Mouse (Mus musculus): Measurements from ENCODE around the gene Fam193a. TPM values are rescaled to one million over a fixed set of nuclear protein-coding genes. Genes with fewer than 3 reads are reported as not detected.

The Fam193a gene
- polyA plus RNA-seq, 1 experiment from 2014 or later = 25.3 TPM

GRCm38 (mm10) chr5:34523958-34524485 lies 154.3 kb downstream of the Fam193a start:
- 61% methylated on average over 4 of the region's 4 CpGs for WGBS

GRCm38 (mm10) chr5:34524511-34524910 lies 154.8 kb downstream of the Fam193a start:
- no peak for ATAC-seq (ENCODE audit: insufficient number of reproducible peaks, insufficient read depth, low FRiP score, low read depth)
- Histone ChIP-seq H3K36me3 (ENCODE audit: control insufficient read depth, insufficient read depth, low read length) (no peaks in the 10 kb centered on the region), H3K9ac (replicated peaks; ENCODE audit: low read depth, low read length) (no peak overlapping the region), H3K4me3 (ENCODE audit: low read depth, low read length) (no peak overlapping the region), H3K9me3 (ENCODE audit: control insufficient read depth, low read depth, low read length) (no peaks in the 10 kb centered on the region), H3K27ac (ENCODE audit: low read length) (no peak overlapping the region), H3K27me3 (ENCODE audit: control insufficient read depth, insufficient read depth, low read length) (no peaks in the 10 kb centered on the region), H3K4me2 (replicated peaks; ENCODE audit: low read depth, low read length) (no peak overlapping the region), H3K4me1 (ENCODE audit: control insufficient read depth, insufficient read depth, low read length) (peaks cover 6% of the 10 kb centered on the region)

More at GRCm38 (mm10) chr5:34523958-34524485, 154.3 kb downstream of the Fam193a start:
- Histone ChIP-seq H3K27ac (ENCODE audit: low read length) (no peak overlapping the region), H3K4me2 (replicated peaks; ENCODE audit: low read depth, low read length) (no peak overlapping the region), H3K4me1 (ENCODE audit: control insufficient read depth, insufficient read depth, low read length) (peaks cover 6% of the 10 kb centered on the region), H3K36me3 (ENCODE audit: control insufficient read depth, insufficient read depth, low read length) (no peaks in the 10 kb centered on the region), H3K27me3 (ENCODE audit: control insufficient read depth, insufficient read depth, low read length) (no peaks in the 10 kb centered on the region), H3K9me3 (ENCODE audit: control insufficient read depth, low read depth, low read length) (no peaks in the 10 kb centered on the region), H3K9ac (replicated peaks; ENCODE audit: low read depth, low read length) (no peak overlapping the region), H3K4me3 (ENCODE audit: low read depth, low read length) (no peak overlapping the region)
- ATAC-seq (ENCODE audit: insufficient number of reproducible peaks, insufficient read depth, low FRiP score, low read depth) = no peak

- Histone ChIP-seq H3K4me2 (replicated peaks; ENCODE audit: low read depth, low read length) (peak within 1 kb of the TSS; percentile 62), H3K9me3 (ENCODE audit: control insufficient read depth, low read depth, low read length) (no peaks in the 10 kb centered on the region), H3K27me3 (ENCODE audit: control insufficient read depth, insufficient read depth, low read length) (no peaks in the 10 kb centered on the region), H3K36me3 (ENCODE audit: control insufficient read depth, insufficient read depth, low read length) (no peaks in the 10 kb centered on the region), H3K9ac (replicated peaks; ENCODE audit: low read depth, low read length) (0 out of 2 replicates have a peak within 1 kb of the TSS, but pooled peaks have one; percentile 42), H3K4me3 (ENCODE audit: low read depth, low read length) (peak within 1 kb of the TSS; percentile 48), H3K4me1 (ENCODE audit: control insufficient read depth, insufficient read depth, low read length) (peaks cover 3% of the 10 kb centered on the region; the same call in 1 of the 2 replicates), H3K27ac (ENCODE audit: low read length) (no peak within 1 kb of the TSS)
- ATAC-seq (ENCODE audit: insufficient number of reproducible peaks, insufficient read depth, low FRiP score, low read depth) = peak; percentile 94
- WGBS = 2% methylated on average over 38 of the region's 38 CpGs
Measured at GRCm38 (mm10) chr5:34525663-34526476, 156.1 kb downstream of the Fam193a start, which contains the start of gene Sh3bp2. TSS of gene Sh3bp2 (plus strand) at chr5:34525838.

GRCm38 (mm10) chr5:34526477-34526775 lies 156.7 kb downstream of the Fam193a start:
- Histone ChIP-seq H3K4me2 (replicated peaks; ENCODE audit: low read depth, low read length) (peak overlapping the region; percentile 62), H3K4me1 (ENCODE audit: control insufficient read depth, insufficient read depth, low read length) (peaks cover 3% of the 10 kb centered on the region; the same call in 1 of the 2 replicates), H3K9me3 (ENCODE audit: control insufficient read depth, low read depth, low read length) (no peaks in the 10 kb centered on the region), H3K36me3 (ENCODE audit: control insufficient read depth, insufficient read depth, low read length) (no peaks in the 10 kb centered on the region), H3K9ac (replicated peaks; ENCODE audit: low read depth, low read length) (no peak overlapping the region), H3K27me3 (ENCODE audit: control insufficient read depth, insufficient read depth, low read length) (no peaks in the 10 kb centered on the region), H3K4me3 (ENCODE audit: low read depth, low read length) (0 out of 2 replicates have a peak overlapping the region, but pooled peaks have one; percentile 48), H3K27ac (ENCODE audit: low read length) (no peak overlapping the region)
- 43% methylated on average over 5 of the region's 5 CpGs for WGBS
- no peak for ATAC-seq (ENCODE audit: insufficient number of reproducible peaks, insufficient read depth, low FRiP score, low read depth)

GRCm38 (mm10) chr5:34527352-34527751 lies 157.6 kb downstream of the Fam193a start:
- no peak for ATAC-seq (ENCODE audit: insufficient number of reproducible peaks, insufficient read depth, low FRiP score, low read depth)
- H3K9ac ChIP-seq (replicated peaks; ENCODE audit: low read depth, low read length) = no peak overlapping the region
- no peak overlapping the region for H3K4me3 ChIP-seq (ENCODE audit: low read depth, low read length)
- peaks cover 3% of the 10 kb centered on the region; the same call in 1 of the 2 replicates for H3K4me1 ChIP-seq (ENCODE audit: control insufficient read depth, insufficient read depth, low read length)
- no peak overlapping the region for H3K4me2 ChIP-seq (replicated peaks; ENCODE audit: low read depth, low read length)
- WGBS = 86% methylated on average over 2 of the region's 2 CpGs
- no peaks in the 10 kb centered on the region for H3K27me3 ChIP-seq (ENCODE audit: control insufficient read depth, insufficient read depth, low read length)
- no peaks in the 10 kb centered on the region for H3K9me3 ChIP-seq (ENCODE audit: control insufficient read depth, low read depth, low read length)
- no peaks in the 10 kb centered on the region for H3K36me3 ChIP-seq (ENCODE audit: control insufficient read depth, insufficient read depth, low read length)
- no peak overlapping the region for H3K27ac ChIP-seq (ENCODE audit: low read length)

GRCm38 (mm10) chr5:34528724-34529123 lies 159.0 kb downstream of the Fam193a start:
- H3K4me1 ChIP-seq (ENCODE audit: control insufficient read depth, insufficient read depth, low read length) = peaks cover 3% of the 10 kb centered on the region; the same call in 1 of the 2 replicates
- 81% methylated on average over 5 of the region's 5 CpGs for WGBS
- no peak for ATAC-seq (ENCODE audit: insufficient number of reproducible peaks, insufficient read depth, low FRiP score, low read depth)

GRCm38 (mm10) chr5:34530116-34530515 lies 160.4 kb downstream of the Fam193a start:
- H3K36me3 ChIP-seq (ENCODE audit: control insufficient read depth, insufficient read depth, low read length) = no peaks in the 10 kb centered on the region
- peaks cover 3% of the 10 kb centered on the region; the same call in 1 of the 2 replicates for H3K4me1 ChIP-seq (ENCODE audit: control insufficient read depth, insufficient read depth, low read length)
- no peak overlapping the region for H3K27ac ChIP-seq (ENCODE audit: low read length)
- no peak overlapping the region for H3K9ac ChIP-seq (replicated peaks; ENCODE audit: low read depth, low read length)
- ATAC-seq (ENCODE audit: insufficient number of reproducible peaks, insufficient read depth, low FRiP score, low read depth) = no peak
- H3K4me2 ChIP-seq (replicated peaks; ENCODE audit: low read depth, low read length) = no peak overlapping the region
- no peaks in the 10 kb centered on the region for H3K27me3 ChIP-seq (ENCODE audit: control insufficient read depth, insufficient read depth, low read length)
- 72% methylated on average over 5 of the region's 5 CpGs for WGBS
- H3K9me3 ChIP-seq (ENCODE audit: control insufficient read depth, low read depth, low read length) = no peaks in the 10 kb centered on the region
- no peak overlapping the region for H3K4me3 ChIP-seq (ENCODE audit: low read depth, low read length)

More at GRCm38 (mm10) chr5:34528724-34529123, 159.0 kb downstream of the Fam193a start:
- no peak overlapping the region for H3K27ac ChIP-seq (ENCODE audit: low read length)
- no peak overlapping the region for H3K4me2 ChIP-seq (replicated peaks; ENCODE audit: low read depth, low read length)
- H3K27me3 ChIP-seq (ENCODE audit: control insufficient read depth, insufficient read depth, low read length) = no peaks in the 10 kb centered on the region
- H3K9ac ChIP-seq (replicated peaks; ENCODE audit: low read depth, low read length) = no peak overlapping the region
- no peak overlapping the region for H3K4me3 ChIP-seq (ENCODE audit: low read depth, low read length)
- H3K9me3 ChIP-seq (ENCODE audit: control insufficient read depth, low read depth, low read length) = no peaks in the 10 kb centered on the region
- H3K36me3 ChIP-seq (ENCODE audit: control insufficient read depth, insufficient read depth, low read length) = no peaks in the 10 kb centered on the region

GRCm38 (mm10) chr5:34530687-34531086 lies 161.0 kb downstream of the Fam193a start:
- Histone ChIP-seq H3K4me3 (ENCODE audit: low read depth, low read length) (no peak overlapping the region), H3K9ac (replicated peaks; ENCODE audit: low read depth, low read length) (no peak overlapping the region), H3K27ac (ENCODE audit: low read length) (no peak overlapping the region), H3K4me2 (replicated peaks; ENCODE audit: low read depth, low read length) (no peak overlapping the region), H3K27me3 (ENCODE audit: control insufficient read depth, insufficient read depth, low read length) (no peaks in the 10 kb centered on the region), H3K4me1 (ENCODE audit: control insufficient read depth, insufficient read depth, low read length) (peaks cover 3% of the 10 kb centered on the region; the same call in 1 of the 2 replicates), H3K36me3 (ENCODE audit: control insufficient read depth, insufficient read depth, low read length) (no peaks in the 10 kb centered on the region), H3K9me3 (ENCODE audit: control insufficient read depth, low read depth, low read length) (no peaks in the 10 kb centered on the region)
- no peak for ATAC-seq (ENCODE audit: insufficient number of reproducible peaks, insufficient read depth, low FRiP score, low read depth)
- WGBS = 42% methylated on average over 4 of the region's 4 CpGs

Data from stomach, embryonic 14.5 days (tissue).